Mouse (Mus musculus) embryo, embryonic 11 days (tissue): ENCODE measurements around the gene H2-Ke6.
A peak's percentile ranks its signal among the peaks of the same experiment; 100 is the strongest.

ENCODE experiments used
- DNase-seq: peaks from one replicate; pipeline ENCODE4 v3.0.0-alpha.2; 2015

Gene H2-Ke6

DNA sequence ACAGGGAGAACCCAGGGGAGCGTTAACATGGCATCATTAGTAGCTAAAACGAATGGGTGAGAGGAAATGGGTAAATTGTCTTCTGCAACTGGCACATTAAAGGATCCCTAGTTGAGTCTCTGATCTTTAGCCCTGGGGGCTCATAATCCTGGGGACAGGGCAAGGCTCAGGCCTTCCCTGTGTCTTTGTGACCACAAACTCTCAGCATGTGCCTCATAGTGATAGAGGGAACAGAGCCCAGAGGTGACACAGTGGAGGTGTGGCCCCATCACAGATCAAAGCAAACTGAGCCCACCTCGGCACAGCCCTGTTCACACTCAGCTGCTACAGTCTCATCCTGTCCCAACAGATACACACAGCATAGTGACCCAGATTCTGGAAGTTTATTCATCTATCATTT, 32.2 kb downstream of the H2-Ke6 start:
- no peak for DNase-seq

DNA sequence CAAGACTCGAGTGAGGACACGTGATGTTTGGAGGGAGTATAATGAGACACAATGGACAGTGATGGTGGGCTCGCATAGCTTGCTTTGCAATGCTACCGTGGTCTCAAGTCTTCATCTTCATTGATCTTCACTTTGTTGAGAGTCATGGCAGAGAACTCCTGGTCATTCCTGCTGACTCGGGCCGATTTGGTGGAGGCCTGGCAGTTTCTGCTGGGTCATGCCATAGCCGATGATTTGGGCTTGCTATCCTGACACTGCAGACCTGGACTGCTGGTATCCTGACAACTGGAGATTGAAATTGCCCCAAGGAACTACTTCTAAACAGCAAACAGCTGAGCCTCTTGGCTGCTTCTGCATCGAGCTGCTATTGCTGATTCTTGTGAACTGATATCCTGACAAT, 32.9 kb downstream of the H2-Ke6 start:
- no peak for DNase-seq

DNA sequence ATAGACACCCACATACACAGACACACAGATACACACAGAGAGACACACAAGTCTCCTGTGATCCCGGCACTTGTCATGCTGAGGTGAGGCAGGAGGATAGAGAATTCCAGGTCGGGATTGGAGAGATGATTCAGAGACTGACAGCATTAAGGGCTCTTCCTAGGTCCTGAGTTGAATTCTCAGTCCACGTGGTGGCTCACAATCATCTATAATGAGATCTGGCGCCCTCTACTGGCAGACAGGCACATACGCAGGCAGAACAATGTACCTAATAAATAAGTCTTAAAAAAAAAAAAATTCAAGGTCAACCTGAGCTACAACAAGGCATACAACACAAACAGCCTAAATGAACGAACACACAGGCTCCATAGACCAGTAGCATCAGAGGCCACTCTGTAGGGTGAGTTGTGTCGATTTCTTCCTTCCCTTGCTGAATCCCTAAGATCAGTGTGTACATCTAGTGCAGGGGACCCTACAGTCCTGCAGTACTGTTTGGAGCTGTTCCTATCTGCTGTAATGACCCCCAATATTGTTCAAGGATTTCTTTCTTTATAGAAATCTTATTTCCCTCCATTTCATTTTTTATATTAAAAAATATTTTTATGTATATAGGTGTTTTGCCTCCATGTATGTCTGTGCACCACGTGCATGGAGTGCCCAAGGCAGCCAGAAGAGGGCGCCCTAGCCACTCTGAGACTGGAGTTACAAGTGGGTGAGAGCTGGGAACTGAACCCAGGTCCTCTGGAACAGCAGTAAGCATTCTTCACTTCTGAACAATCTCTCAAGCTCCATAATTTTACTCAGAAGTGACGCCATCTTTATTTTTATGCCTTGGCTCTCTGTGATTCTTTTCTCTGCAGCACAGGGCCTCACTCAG, 35.8 kb downstream of the H2-Ke6 start:
- DNase-seq: peak; percentile 88

DNA sequence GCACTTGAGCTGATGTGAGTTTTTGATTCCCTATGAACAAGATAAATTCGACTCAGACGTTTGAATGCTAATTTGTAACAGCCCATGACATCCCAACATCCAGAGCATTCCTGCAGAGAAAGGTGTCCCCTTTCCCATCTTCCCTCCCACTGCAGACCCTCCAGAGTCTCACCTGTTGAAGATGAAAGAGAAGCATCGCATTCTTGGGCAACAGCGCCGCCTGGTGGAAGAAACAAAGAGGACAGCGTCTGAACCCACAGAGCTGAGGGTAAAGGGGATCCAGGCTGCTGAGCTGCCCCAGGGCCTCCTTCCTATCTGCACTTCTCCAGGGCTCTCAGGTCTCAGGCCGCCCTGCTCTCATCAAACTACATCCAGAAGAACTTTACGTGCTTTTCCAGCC, 45.7 kb downstream of the H2-Ke6 start:
- DNase-seq: peak; percentile 60

GRCm38 (mm10) chr17:33981192-33981909, 46.5 kb downstream of the H2-Ke6 start:
- DNase-seq: peak; percentile 95

DNA sequence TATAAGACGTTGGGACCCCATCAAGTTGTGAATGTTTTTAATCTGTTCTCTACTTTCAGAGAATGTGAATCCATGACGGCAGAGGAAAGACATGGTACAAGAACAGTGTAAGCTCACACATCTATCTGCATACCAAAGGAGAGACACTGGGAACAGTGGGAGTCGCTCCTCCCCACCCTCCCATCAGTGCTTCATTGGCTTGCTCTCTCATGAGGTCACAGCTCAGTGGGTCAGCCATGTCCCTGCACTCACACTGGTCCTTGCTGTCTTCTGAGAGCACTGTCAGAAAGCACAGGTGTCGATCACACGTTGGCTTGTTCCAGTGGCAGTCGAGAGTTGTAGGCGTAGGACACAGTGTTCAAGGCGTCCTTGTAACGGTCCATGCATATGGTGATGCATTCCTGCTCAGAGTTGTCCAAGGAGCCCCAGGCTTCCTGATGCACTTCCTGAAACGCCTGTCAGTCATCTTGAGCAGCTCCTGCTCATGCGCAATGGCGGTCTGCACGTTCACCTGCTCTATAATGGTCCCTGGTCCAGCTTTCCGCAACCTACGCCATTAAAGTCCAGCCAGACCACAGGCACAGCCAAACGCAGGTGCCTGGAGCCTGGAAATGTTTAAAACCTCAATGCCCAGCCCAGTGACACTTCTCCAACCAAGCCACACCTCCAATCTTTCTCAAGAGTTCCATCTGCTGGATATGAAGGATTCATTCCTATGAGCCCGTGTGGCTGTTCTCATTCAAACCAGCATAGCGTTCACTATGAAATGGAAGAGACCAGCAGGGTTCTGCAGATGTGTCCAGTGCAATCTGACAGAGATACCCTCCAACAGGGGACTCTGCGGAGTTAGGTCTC, 47.5 kb downstream of the H2-Ke6 start:
- no peak for DNase-seq

DNA sequence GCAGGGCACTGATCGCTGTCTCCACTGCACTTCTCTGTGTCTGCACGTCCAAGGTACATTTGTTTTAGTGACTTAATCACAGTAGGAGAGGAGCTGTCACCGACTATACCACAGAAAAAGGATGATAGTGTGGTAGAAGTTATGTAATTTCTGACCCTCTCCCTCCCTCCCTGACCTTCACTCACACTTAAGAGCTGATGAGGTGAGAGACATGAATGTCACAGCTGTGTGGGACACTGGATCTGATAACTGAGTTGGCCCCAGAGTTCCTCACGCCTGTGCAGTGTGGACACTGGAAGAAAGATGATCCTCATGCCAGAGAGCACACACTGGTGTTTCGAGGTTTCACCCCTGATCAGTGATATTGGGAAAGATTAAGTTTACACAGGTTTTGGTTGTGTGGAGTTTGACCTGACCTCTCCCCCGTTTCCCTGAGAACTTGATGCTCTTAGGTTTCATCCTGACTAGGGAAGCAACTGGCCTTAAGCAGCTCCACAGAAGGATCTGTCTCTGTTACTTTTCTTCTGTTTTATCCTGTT, 48.3 kb downstream of the H2-Ke6 start:
- DNase-seq: no peak

GRCm38 (mm10) chr17:33978631-33979031, 49.2 kb downstream of the H2-Ke6 start:
- DNase-seq: peak; percentile 65

DNA sequence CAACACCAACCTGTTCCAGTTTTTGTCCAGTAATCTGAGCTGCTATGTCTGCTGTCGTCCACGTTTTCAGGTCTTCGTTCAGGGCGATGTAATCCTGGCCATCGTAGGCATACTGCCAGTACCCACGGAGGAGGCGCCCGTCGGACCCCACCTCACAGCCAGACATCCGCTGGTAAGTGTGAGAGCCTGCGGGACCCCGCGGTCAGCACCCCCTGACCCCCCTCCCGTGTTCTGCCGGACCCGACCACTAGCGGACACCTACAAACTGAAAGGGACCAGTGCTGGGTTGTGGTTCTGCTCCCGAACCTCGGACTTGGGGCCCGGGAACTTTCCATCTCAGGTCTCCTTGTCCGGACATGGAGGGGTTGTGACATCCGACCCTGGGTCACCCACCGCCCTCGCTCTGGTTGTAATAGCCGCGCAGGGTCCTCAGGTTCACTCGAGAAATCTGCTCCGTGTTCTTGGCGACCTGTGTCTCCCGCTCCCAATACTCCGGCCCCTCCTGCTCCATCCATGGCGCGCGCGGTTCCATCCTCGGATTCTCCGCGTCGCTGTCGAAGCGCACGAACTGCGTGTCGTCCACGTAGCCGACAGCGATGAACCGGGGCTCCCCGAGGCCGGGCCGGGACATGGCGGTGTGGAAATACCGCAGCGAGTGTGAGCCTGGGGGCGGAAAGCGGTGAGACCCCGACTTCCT, 49.9 kb downstream of the H2-Ke6 start:
- DNase-seq: no peak
